Mouse (Mus musculus) liver, adult 2 months (tissue): ENCODE results near the gene Tvp23b. TPM values are rescaled to one million over a fixed set of nuclear protein-coding genes. Genes with fewer than 3 reads are reported as not detected.

ENCODE experiments used
- DNase-seq: peaks from one replicate; pipeline ENCODE4 v3.0.0-alpha.2; 2011; ENCODE audit warnings: low read depth, low spot score; ENCODE audit errors: extremely low read depth
- H3K27ac ChIP-seq: fragments of 200-500 bp; replicated peaks from 2 replicates; pipeline ENCODE4 v1.5.1; 2012; ENCODE audit warnings: low read depth, mild to moderate bottlenecking, control low read depth, inconsistent platforms, low read length; ENCODE audit not compliant: insufficient read depth
- H3K27me3 ChIP-seq: fragments of 200-500 bp; 2 replicates; pipeline ENCODE4 v1.6.1; 2012; ENCODE audit warnings: mild to moderate bottlenecking, moderate library complexity, low read length, inconsistent platforms; ENCODE audit not compliant: control insufficient read depth, insufficient read depth
- H3K36me3 ChIP-seq: fragments of 200-500 bp; 2 replicates; pipeline ENCODE4 v1.6.1; 2012; ENCODE audit warnings: low read length, inconsistent platforms; ENCODE audit not compliant: control insufficient read depth, insufficient read depth
- H3K4me1 ChIP-seq: fragments of 200-500 bp; 2 replicates; pipeline ENCODE4 v1.6.1; 2011; ENCODE audit warnings: low read length; ENCODE audit not compliant: control insufficient read depth, insufficient read depth
- H3K4me3 ChIP-seq: fragments of 200-500 bp; 2 replicates; pipeline ENCODE4 v1.5.1; 2011; ENCODE audit warnings: low read depth, mild to moderate bottlenecking, control low read depth, low read length, moderate library complexity; ENCODE audit not compliant: insufficient read depth
- H3K79me2 ChIP-seq: fragments of 200-500 bp; 2 replicates; pipeline ENCODE4 v1.6.1; 2012; ENCODE audit warnings: inconsistent platforms, mild to moderate bottlenecking, low read length, moderate library complexity; ENCODE audit not compliant: control insufficient read depth, insufficient read depth
- H3K9ac ChIP-seq: fragments of 200-500 bp; 2 replicates; pipeline ENCODE4 v1.6.1; 2012; ENCODE audit warnings: low read depth, mild to moderate bottlenecking, control low read depth, inconsistent platforms, low read length
- CTCF ChIP-seq: fragments of 200-500 bp; IDR thresholded peaks from 2 replicates; pipeline ENCODE4 v1.5.1; 2011; ENCODE audit warnings: low read depth, low read length, control low read depth
- POLR2A ChIP-seq: fragments of 200-500 bp; IDR thresholded peaks from 2 replicates; pipeline ENCODE4 v1.6.1; 2011; ENCODE audit warnings: low read length, control low read depth; ENCODE audit not compliant: insufficient read depth; ENCODE audit errors: extremely low read depth
- WGBS: fragments of 180-500 bp; shearing (Covaris S2); methylation state at CpG from one replicate; pipeline ENCODE4 v1.1.7; 2018; 5-methylcytosine and 5-hydroxymethylcytosine counted together
- polyA plus RNA-seq: library from polyadenylated mRNA; depleted of rRNA; stranded (reverse); fragments of >200 nt; gene quantifications from 2 replicates; pipeline ENCODE4 v1.2.3, GENCODE M21; 2012
- total RNA-seq: library from RNA; depleted of rRNA; stranded (reverse); fragments of >200 nt; gene quantifications from 2 replicates; pipeline ENCODE4 v1.2.3, GENCODE M21; 2014

Gene Tvp23b
- total and polyA plus RNA-seq, 2 experiments, result 10.1 to 31.0 TPM

GRCm38 (mm10) chr11:62869201-62869600 lies 10.1 kb upstream of the Tvp23b start:
- TF ChIP-seq POLR2A, result no peak
- no peak for TF ChIP-seq CTCF
- DNase-seq, result no peak
- no peak overlapping the region for H3K27ac ChIP-seq
- H3K36me3 ChIP-seq, result no peaks in the 10 kb centered on the region
- H3K79me2 ChIP-seq, result no peaks in the 10 kb centered on the region
- H3K4me1 ChIP-seq, result no peaks in the 10 kb centered on the region
- H3K9ac ChIP-seq, result no peak overlapping the region
- WGBS, result 81% methylated on average over 5 of the region's 5 CpGs
- no peak overlapping the region for H3K4me3 ChIP-seq
- H3K27me3 ChIP-seq, result no peaks in the 10 kb centered on the region

- no peak for TF ChIP-seq CTCF
- no peak for TF ChIP-seq POLR2A
- no peak overlapping the region for H3K9ac ChIP-seq
- no peaks in the 10 kb centered on the region for H3K27me3 ChIP-seq
- H3K4me3 ChIP-seq, result no peak overlapping the region
- H3K4me1 ChIP-seq, result no peaks in the 10 kb centered on the region
- H3K27ac ChIP-seq, result no peak overlapping the region
- H3K79me2 ChIP-seq, result no peaks in the 10 kb centered on the region
- no peaks in the 10 kb centered on the region for H3K36me3 ChIP-seq
- 84% methylated on average over 8 of the region's 8 CpGs for WGBS
- no peak for DNase-seq
Observed at GRCm38 (mm10) chr11:62869715-62870371, 9.4 kb upstream of the Tvp23b start.

GRCm38 (mm10) chr11:62873479-62873878 lies 5.8 kb upstream of the Tvp23b start:
- 76% methylated on average over 9 of the region's 9 CpGs for WGBS
- Histone ChIP-seq H3K27ac (no peak overlapping the region), H3K4me1 (no peaks in the 10 kb centered on the region), H3K4me3 (no peak overlapping the region), H3K79me2 (no peaks in the 10 kb centered on the region), H3K36me3 (no peaks in the 10 kb centered on the region), H3K9ac (no peak overlapping the region), H3K27me3 (no peaks in the 10 kb centered on the region)
- no peak for DNase-seq
- no peak for TF ChIP-seq POLR2A
- TF ChIP-seq CTCF, result no peak

- no peak overlapping the region for H3K4me3 ChIP-seq
- DNase-seq, result no peak
- H3K79me2 ChIP-seq, result no peaks in the 10 kb centered on the region
Observed at GRCm38 (mm10) chr11:62875696-62876095, 3.6 kb upstream of the Tvp23b start.

GRCm38 (mm10) chr11:62876445-62876844 lies 2.8 kb upstream of the Tvp23b start:
- Histone ChIP-seq H3K79me2 (no peaks in the 10 kb centered on the region), H3K27me3 (no peaks in the 10 kb centered on the region), H3K4me3 (no peak overlapping the region), H3K36me3 (no peaks in the 10 kb centered on the region), H3K4me1 (no peaks in the 10 kb centered on the region), H3K27ac (no peak overlapping the region), H3K9ac (no peak overlapping the region)
- WGBS, result 92% methylated on average over 4 of the region's 4 CpGs
- no peak for DNase-seq
- TF ChIP-seq POLR2A (no peak), CTCF (no peak)

More at GRCm38 (mm10) chr11:62875696-62876095, 3.6 kb upstream of the Tvp23b start:
- Histone ChIP-seq H3K27ac (no peak overlapping the region), H3K27me3 (no peaks in the 10 kb centered on the region), H3K36me3 (no peaks in the 10 kb centered on the region), H3K9ac (no peak overlapping the region), H3K4me1 (no peaks in the 10 kb centered on the region)
- WGBS, result 88% methylated on average over 1 of the region's 1 CpGs
- no peak for TF ChIP-seq POLR2A
- no peak for TF ChIP-seq CTCF

GRCm38 (mm10) chr11:62877391-62877790 lies 1.9 kb upstream of the Tvp23b start:
- 89% methylated on average over 1 of the region's 1 CpGs for WGBS
- no peak for DNase-seq
- H3K27ac ChIP-seq, result no peak overlapping the region
- H3K79me2 ChIP-seq, result no peaks in the 10 kb centered on the region
- no peak for TF ChIP-seq CTCF
- no peak for TF ChIP-seq POLR2A
- no peak overlapping the region for H3K4me3 ChIP-seq
- H3K9ac ChIP-seq, result no peak overlapping the region
- H3K4me1 ChIP-seq, result no peaks in the 10 kb centered on the region
- H3K27me3 ChIP-seq, result no peaks in the 10 kb centered on the region
- H3K36me3 ChIP-seq, result no peaks in the 10 kb centered on the region
